Mouse (Mus musculus) forebrain, embryonic 13.5 days (tissue): ENCODE results near the gene Tcf7l1. TPM values are rescaled to one million over a fixed set of nuclear protein-coding genes. Genes with fewer than 3 reads are reported as not detected.

Source experiments
- ATAC-seq: fragments of 200-750 bp; cut with Nextera tagmentation; 2 replicates; pipeline ENCODE4 v1.8.0; 2017
- H3K27ac ChIP-seq: fragments of 300-500 bp; sonication (generic); 2 replicates; pipeline ENCODE4 v1.5.1; 2015; ENCODE audit warnings: inconsistent platforms, mild to moderate bottlenecking, moderate library complexity
- H3K27me3 ChIP-seq: fragments of 300-500 bp; sonication (generic); 2 replicates; pipeline ENCODE4 v1.6.1; 2015; ENCODE audit warnings: mild to moderate bottlenecking, inconsistent platforms
- H3K36me3 ChIP-seq: fragments of 300-500 bp; sonication (generic); 2 replicates; pipeline ENCODE4 v1.6.1; 2015; ENCODE audit warnings: mild to moderate bottlenecking, inconsistent platforms; ENCODE audit not compliant: poor library complexity, severe bottlenecking
- H3K4me1 ChIP-seq: fragments of 300-500 bp; sonication (generic); 2 replicates; pipeline ENCODE4 v1.6.1; 2015; ENCODE audit warnings: inconsistent platforms
- H3K4me2 ChIP-seq: fragments of 300-500 bp; sonication (generic); 2 replicates; pipeline ENCODE4 v1.6.1; 2015; ENCODE audit warnings: inconsistent platforms, mild to moderate bottlenecking, moderate library complexity
- H3K4me3 ChIP-seq: fragments of 300-500 bp; sonication (generic); 2 replicates; pipeline ENCODE4 v1.5.1; 2015; ENCODE audit warnings: mild to moderate bottlenecking, inconsistent platforms
- H3K9ac ChIP-seq: fragments of 300-500 bp; sonication (generic); 2 replicates; pipeline ENCODE4 v1.6.1; 2015; ENCODE audit warnings: mild to moderate bottlenecking, inconsistent platforms
- H3K9me3 ChIP-seq: fragments of 300-500 bp; sonication (generic); replicated peaks from 2 replicates; pipeline ENCODE4 v1.6.1; 2016; ENCODE audit warnings: inconsistent platforms
- WGBS: fragments of 180-500 bp; shearing (Covaris S2); methylation state at CpG from one replicate; pipeline ENCODE4 v1.1.7; 2015; 5-methylcytosine and 5-hydroxymethylcytosine counted together
- polyA plus RNA-seq: library from polyadenylated mRNA; unstranded; fragments of >200 nt; fragmentation: Nextera tagmentation; extraction: Ambion mirVana; gene quantifications from 2 replicates; pipeline ENCODE4 v1.2.1, GENCODE M21; 2015

The Tcf7l1 gene
- polyA plus RNA-seq, 1 experiment from 2014 or later = 13.8 TPM

DNA sequence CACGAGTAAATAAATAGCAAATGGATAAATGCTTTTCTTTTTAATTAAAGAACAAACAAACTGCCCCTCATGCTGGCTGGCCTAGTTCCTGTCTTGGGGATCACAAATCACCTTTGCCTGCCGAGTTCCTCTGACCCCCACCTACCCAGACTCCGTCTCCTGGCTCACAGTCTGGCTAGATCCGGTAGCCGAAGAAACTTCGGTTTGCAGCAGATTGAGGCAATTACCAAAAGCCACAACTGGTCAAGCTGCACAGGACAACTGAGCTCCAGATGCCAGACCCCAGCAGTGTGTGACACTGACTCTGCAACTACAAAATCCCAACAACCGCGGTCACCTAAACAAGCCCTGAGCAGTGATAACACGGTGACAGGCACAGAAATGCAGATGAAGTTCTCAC lies 34.8 kb downstream of the Tcf7l1 start:
- Histone ChIP-seq H3K4me1 (peaks cover 38% of the 10 kb centered on the region), H3K36me3 (no peaks in the 10 kb centered on the region), H3K4me3 (no peak overlapping the region), H3K9me3 (no peaks in the 10 kb centered on the region), H3K27ac (no peak overlapping the region), H3K4me2 (no peak overlapping the region), H3K27me3 (no peaks in the 10 kb centered on the region), H3K9ac (no peak overlapping the region)
- no peak for ATAC-seq
- 52% methylated on average over 9 of the region's 9 CpGs for WGBS

DNA sequence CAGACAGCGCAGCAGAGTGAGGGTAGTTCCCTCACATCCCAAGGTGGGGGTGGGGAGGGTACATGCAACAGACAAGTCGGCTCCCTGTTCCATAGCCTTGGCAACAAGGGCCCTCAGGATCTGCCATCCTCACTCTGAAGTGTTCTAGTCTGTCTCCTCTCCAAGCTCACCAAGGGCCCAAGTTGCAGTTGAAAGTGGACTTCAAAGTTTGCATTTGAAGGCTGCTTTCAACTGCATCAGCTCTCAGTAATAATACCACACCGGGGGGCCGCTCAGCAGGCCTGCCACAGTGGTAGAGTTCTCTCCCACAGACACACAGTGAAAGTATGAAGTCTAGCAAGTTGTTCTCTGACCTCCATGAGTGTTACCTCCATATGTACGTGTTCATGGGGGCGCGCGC lies 35.3 kb downstream of the Tcf7l1 start:
- no peaks in the 10 kb centered on the region for H3K36me3 ChIP-seq
- no peaks in the 10 kb centered on the region for H3K9me3 ChIP-seq
- H3K9ac ChIP-seq = no peak overlapping the region
- H3K4me2 ChIP-seq = no peak overlapping the region
- no peak overlapping the region for H3K27ac ChIP-seq
- 83% methylated on average over 8 of the region's 8 CpGs for WGBS
- H3K4me1 ChIP-seq = peaks cover 39% of the 10 kb centered on the region
- no peaks in the 10 kb centered on the region for H3K27me3 ChIP-seq
- no peak overlapping the region for H3K4me3 ChIP-seq
- ATAC-seq = no peak

DNA sequence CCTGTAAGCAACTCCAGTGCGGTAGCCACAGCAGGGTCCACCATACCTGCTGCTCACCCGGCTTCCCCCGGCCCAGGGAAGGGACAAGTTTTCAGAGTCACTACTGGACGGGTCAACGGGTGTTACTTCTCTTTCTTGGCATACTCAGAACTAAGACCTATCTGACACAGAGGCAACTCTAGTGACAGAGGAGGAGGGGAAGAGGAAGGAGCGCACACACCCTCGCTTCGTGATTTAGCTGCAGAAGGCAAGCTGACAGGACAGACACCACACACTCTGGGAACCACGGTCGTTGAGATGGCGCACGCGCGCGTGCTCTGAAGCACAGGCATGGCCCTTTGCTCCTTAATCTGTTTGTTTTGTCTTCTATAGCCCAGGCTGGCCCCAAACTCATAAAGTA lies 36.2 kb downstream of the Tcf7l1 start:
- no peak overlapping the region for H3K4me3 ChIP-seq
- no peaks in the 10 kb centered on the region for H3K27me3 ChIP-seq
- 88% methylated on average over 15 of the region's 15 CpGs for WGBS
- no peaks in the 10 kb centered on the region for H3K9me3 ChIP-seq
- no peak overlapping the region for H3K9ac ChIP-seq
- H3K4me2 ChIP-seq = no peak overlapping the region
- no peaks in the 10 kb centered on the region for H3K36me3 ChIP-seq
- ATAC-seq = no peak
- peaks cover 41% of the 10 kb centered on the region for H3K4me1 ChIP-seq
- no peak overlapping the region for H3K27ac ChIP-seq

DNA sequence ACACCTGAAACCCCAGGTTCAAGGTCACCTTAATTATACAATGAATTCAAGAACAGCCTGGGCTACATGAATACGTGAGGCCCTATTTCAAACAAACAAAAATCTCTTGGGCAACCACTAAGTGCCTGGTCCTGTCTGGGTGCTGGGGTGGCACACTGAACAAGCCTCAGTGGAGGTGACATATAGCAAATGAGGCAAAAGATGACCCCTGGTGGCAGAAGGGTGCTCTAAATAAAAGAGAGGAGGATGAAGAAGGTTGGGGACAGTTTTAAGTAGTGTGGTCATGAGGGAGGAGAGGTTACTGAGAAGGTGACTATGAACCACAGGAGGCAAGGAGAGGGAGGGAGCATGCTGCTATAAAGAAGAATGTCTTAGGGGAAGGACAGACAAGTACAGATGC lies 37.8 kb downstream of the Tcf7l1 start:
- no peak overlapping the region for H3K4me3 ChIP-seq
- 95% methylated on average over 1 of the region's 1 CpGs for WGBS
- H3K27ac ChIP-seq = no peak overlapping the region
- no peaks in the 10 kb centered on the region for H3K36me3 ChIP-seq
- no peak overlapping the region for H3K9ac ChIP-seq
- peaks cover 48% of the 10 kb centered on the region for H3K4me1 ChIP-seq
- H3K27me3 ChIP-seq = no peaks in the 10 kb centered on the region
- no peak for ATAC-seq
- H3K4me2 ChIP-seq = no peak overlapping the region
- no peaks in the 10 kb centered on the region for H3K9me3 ChIP-seq

DNA sequence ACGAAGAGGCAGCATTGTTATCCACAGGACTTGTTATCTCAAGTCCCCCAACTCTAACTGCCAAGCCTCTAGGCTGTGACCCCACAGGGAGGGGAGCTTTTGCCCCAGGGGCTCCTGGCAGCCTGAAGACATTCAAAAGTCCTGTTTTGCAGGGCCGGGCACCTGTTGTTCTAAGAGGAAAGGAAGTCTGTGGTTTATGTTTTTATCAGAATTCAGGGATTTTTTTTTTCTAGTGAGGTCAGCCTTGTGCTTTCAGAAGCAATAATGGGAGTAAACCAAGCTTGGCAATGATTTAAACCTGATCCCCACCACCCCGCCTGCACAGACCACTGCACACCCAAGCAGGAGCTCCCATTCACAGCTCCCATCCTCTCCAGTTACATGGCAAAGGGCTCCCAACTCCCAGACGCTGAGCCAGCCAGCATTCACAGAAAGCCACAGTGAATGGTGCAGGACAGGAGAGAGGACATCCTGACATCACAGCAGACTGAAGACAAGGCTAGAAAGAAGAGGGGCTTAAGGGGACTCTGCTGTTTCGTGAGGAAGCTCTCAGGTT lies 40.1 kb downstream of the Tcf7l1 start:
- no peak overlapping the region for H3K4me3 ChIP-seq
- no peak overlapping the region for H3K27ac ChIP-seq
- H3K4me2 ChIP-seq = no peak overlapping the region
- no peaks in the 10 kb centered on the region for H3K27me3 ChIP-seq
- no peak overlapping the region for H3K9ac ChIP-seq
- peaks cover 37% of the 10 kb centered on the region for H3K4me1 ChIP-seq
- H3K36me3 ChIP-seq = no peaks in the 10 kb centered on the region
- no peaks in the 10 kb centered on the region for H3K9me3 ChIP-seq
- WGBS = 13% methylated on average over 5 of the region's 5 CpGs
- no peak for ATAC-seq

DNA sequence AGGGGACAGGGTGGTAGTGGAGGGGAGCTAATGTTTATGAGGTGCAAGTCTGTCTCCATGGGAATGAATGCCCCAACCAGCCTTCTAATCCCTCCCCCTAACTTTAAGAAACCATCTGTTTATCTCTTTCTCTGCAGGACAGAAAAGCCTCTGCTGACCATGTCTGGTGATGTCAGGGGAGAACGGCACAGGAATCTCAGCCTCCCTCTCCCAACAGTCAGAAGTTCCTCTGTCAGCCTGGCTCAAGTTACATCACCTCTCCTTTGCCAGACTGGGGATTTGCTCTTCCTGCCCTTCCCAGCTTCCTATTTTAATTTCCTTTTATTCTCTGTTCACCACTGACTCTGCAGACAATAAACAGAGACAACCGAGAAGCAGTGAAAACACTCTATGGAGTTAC lies 40.6 kb downstream of the Tcf7l1 start:
- H3K9me3 ChIP-seq = no peaks in the 10 kb centered on the region
- H3K9ac ChIP-seq = 0 out of 2 replicates have a peak overlapping the region, but pooled peaks have one; percentile 28
- no peak overlapping the region for H3K4me3 ChIP-seq
- H3K4me1 ChIP-seq = peaks cover 41% of the 10 kb centered on the region
- no peaks in the 10 kb centered on the region for H3K36me3 ChIP-seq
- H3K4me2 ChIP-seq = no peak overlapping the region
- no peak overlapping the region for H3K27ac ChIP-seq
- no peak for ATAC-seq
- WGBS = 3% methylated on average over 2 of the region's 2 CpGs
- H3K27me3 ChIP-seq = no peaks in the 10 kb centered on the region

DNA sequence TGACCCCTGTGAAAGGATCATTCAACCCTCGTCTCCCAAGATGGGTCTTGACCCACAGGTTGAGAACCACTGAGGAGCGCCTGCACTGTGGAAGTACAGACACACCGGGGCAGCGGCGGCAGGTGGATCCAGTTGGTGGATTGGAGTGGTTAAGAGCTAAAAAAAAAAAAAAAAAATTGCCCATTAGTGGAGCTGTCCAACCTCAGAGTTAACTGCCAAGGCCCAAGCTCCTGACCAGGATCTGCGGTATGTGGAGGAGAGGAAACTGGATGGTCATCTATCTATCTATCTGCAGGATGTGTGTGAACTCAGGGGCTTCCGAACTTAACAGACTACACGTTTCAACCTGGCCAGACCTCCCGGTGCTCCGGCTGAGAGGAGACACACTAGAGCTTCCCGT lies 41.2 kb downstream of the Tcf7l1 start:
- no peak for ATAC-seq
- Histone ChIP-seq H3K4me1 (peaks cover 41% of the 10 kb centered on the region), H3K9me3 (no peaks in the 10 kb centered on the region), H3K27ac (no peak overlapping the region), H3K9ac (no peak overlapping the region), H3K4me3 (no peak overlapping the region), H3K36me3 (no peaks in the 10 kb centered on the region), H3K4me2 (no peak overlapping the region), H3K27me3 (no peaks in the 10 kb centered on the region)
- WGBS = 86% methylated on average over 11 of the region's 11 CpGs

- Histone ChIP-seq H3K9me3 (no peaks in the 10 kb centered on the region), H3K4me2 (no peak overlapping the region), H3K4me3 (no peak overlapping the region), H3K9ac (no peak overlapping the region), H3K4me1 (peaks cover 41% of the 10 kb centered on the region), H3K27ac (no peak overlapping the region), H3K36me3 (no peaks in the 10 kb centered on the region), H3K27me3 (no peaks in the 10 kb centered on the region)
- no peak for ATAC-seq
- WGBS = 69% methylated on average over 4 of the region's 4 CpGs
Observed at GRCm38 (mm10) chr6:72747156-72747555, 41.9 kb downstream of the Tcf7l1 start.

DNA sequence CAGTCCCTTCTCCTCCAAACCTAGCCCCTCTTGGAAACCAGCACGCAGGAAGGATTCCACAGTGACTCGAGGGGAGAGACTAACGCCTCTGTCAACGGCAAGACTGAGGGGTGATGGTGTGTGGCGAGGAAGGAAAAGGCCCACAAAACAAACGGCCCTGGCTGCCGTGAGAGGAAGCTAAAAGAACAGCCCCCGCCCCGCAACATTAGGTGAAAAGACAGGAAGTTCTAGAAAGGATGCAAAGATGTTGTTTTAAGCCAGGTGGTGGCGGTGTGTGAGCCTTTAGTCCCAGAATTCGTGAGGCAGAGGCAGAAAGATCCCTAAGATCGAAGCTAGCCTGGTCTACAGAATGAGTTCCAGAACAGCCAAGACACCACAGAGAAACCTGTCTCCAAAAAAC lies 43.3 kb downstream of the Tcf7l1 start:
- Histone ChIP-seq H3K27me3 (no peaks in the 10 kb centered on the region), H3K4me3 (no peak overlapping the region), H3K27ac (no peak overlapping the region), H3K4me1 (peaks cover 48% of the 10 kb centered on the region), H3K9ac (no peak overlapping the region), H3K4me2 (no peak overlapping the region), H3K9me3 (no peaks in the 10 kb centered on the region), H3K36me3 (no peaks in the 10 kb centered on the region)
- ATAC-seq = no peak
- 73% methylated on average over 12 of the region's 12 CpGs for WGBS

GRCm38 (mm10) chr6:72744144-72744800 lies 44.8 kb downstream of the Tcf7l1 start:
- no peaks in the 10 kb centered on the region for H3K36me3 ChIP-seq
- 53% methylated on average over 10 of the region's 10 CpGs for WGBS
- no peak for ATAC-seq
- no peak overlapping the region for H3K4me3 ChIP-seq
- peaks cover 50% of the 10 kb centered on the region for H3K4me1 ChIP-seq
- H3K4me2 ChIP-seq = no peak overlapping the region
- no peak overlapping the region for H3K27ac ChIP-seq
- no peaks in the 10 kb centered on the region for H3K27me3 ChIP-seq
- no peaks in the 10 kb centered on the region for H3K9me3 ChIP-seq
- no peak overlapping the region for H3K9ac ChIP-seq

DNA sequence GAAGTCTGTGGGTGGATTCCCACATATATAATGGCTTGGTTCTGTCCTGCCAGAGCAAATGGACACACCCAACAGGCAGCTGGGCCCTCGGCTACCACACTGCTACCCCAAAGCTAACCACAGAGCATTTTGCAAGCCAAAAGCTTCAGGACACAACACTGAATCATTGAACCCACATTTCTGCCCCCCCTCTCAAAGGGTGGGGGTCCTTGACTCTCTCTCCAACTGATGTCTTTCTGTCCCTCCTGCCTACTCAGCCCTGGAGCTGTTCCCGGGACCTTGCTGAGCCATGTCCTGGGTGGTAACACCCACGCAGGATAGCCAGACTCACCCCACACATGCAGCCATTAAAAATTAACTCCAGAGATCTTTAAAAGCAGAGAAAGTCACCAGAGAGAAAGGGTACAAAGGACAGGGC lies 45.4 kb downstream of the Tcf7l1 start:
- Histone ChIP-seq H3K9me3 (no peaks in the 10 kb centered on the region), H3K36me3 (no peaks in the 10 kb centered on the region), H3K4me2 (no peak overlapping the region), H3K4me1 (peaks cover 43% of the 10 kb centered on the region), H3K9ac (no peak overlapping the region), H3K4me3 (no peak overlapping the region), H3K27ac (no peak overlapping the region), H3K27me3 (no peaks in the 10 kb centered on the region)
- no peak for ATAC-seq
- 79% methylated on average over 3 of the region's 3 CpGs for WGBS

DNA sequence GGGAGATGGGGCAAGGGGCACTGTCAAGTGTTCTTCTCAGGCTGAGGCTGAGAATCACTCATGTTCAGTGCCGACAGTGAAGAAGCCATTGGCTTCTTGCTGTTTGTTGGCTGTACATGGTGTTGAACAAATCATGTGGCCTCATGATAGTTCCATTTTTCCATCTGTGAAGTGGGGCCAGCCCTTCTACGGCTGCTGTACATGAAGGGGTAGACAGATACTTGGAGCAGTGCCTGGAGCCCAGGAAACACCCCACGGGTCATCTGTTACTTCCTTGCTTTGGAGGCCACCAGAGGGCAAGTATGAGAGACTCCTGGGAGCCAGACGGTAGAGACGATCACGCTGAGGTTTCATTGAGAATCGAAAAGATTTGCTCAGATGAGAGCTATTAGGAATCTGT lies 46.7 kb downstream of the Tcf7l1 start:
- WGBS = 86% methylated on average over 7 of the region's 7 CpGs
- H3K27me3 ChIP-seq = no peaks in the 10 kb centered on the region
- no peak overlapping the region for H3K4me3 ChIP-seq
- no peaks in the 10 kb centered on the region for H3K9me3 ChIP-seq
- ATAC-seq = no peak
- no peaks in the 10 kb centered on the region for H3K36me3 ChIP-seq
- no peak overlapping the region for H3K4me2 ChIP-seq
- no peak overlapping the region for H3K9ac ChIP-seq
- H3K4me1 ChIP-seq = peaks cover 33% of the 10 kb centered on the region
- H3K27ac ChIP-seq = no peak overlapping the region
